Mouse (Mus musculus): ENCODE data around the gene Patl2. TPM values are rescaled to one million over a fixed set of nuclear protein-coding genes. Genes with fewer than 3 reads are reported as not detected.

The Patl2 gene
- total RNA-seq, 2 experiments from 2014 or later, result not detected

- no peak for DNase-seq (ENCODE audit: low spot score in 2 of 2)
Observed at GRCm38 (mm10) chr2:122180051-122180822, 5.8 kb downstream of the Patl2 start.

GRCm38 (mm10) chr2:122172188-122172587, 13.8 kb downstream of the Patl2 start:
- DNase-seq (ENCODE audit: low spot score in 2 of 2), result no peak

GRCm38 (mm10) chr2:122171292-122171691, 14.7 kb downstream of the Patl2 start:
- DNase-seq (ENCODE audit: low spot score in 2 of 2), result no peak

- no peak for DNase-seq (ENCODE audit: low spot score in 2 of 2)
Observed at GRCm38 (mm10) chr2:122164293-122164692, 21.7 kb downstream of the Patl2 start.

GRCm38 (mm10) chr2:122163430-122164195, 22.4 kb downstream of the Patl2 start:
- no peak for DNase-seq (ENCODE audit: low spot score in 2 of 2)

- no peak for DNase-seq (ENCODE audit: low spot score in 2 of 2)
Observed at GRCm38 (mm10) chr2:122162529-122162928, 23.5 kb downstream of the Patl2 start.

GRCm38 (mm10) chr2:122161542-122161941, 24.4 kb downstream of the Patl2 start:
- DNase-seq (ENCODE audit: low spot score in 2 of 2), result no peak

- peak; percentile 74 to 89 for DNase-seq (ENCODE audit: low spot score in 2 of 2)
Observed at GRCm38 (mm10) chr2:122160680-122161079, 25.3 kb downstream of the Patl2 start, which contains the start of gene Trim69. Gene Trim69 (plus strand): TSS chr2:122160700.

- DNase-seq (ENCODE audit: low spot score in 2 of 2), result no peak
Observed at GRCm38 (mm10) chr2:122159667-122160066, 26.3 kb downstream of the Patl2 start.

- DNase-seq (ENCODE audit: low spot score in 2 of 2), result no peak
Observed at GRCm38 (mm10) chr2:122158362-122158802, 27.6 kb downstream of the Patl2 start.

GRCm38 (mm10) chr2:122157561-122157960, 28.4 kb downstream of the Patl2 start:
- no peak for DNase-seq (ENCODE audit: low spot score in 2 of 2)

GRCm38 (mm10) chr2:122156051-122156700, 29.8 kb downstream of the Patl2 start:
- no peak for DNase-seq (ENCODE audit: low spot score in 2 of 2)

- no peak for DNase-seq (ENCODE audit: low spot score in 2 of 2)
Observed at GRCm38 (mm10) chr2:122155292-122155691, 30.7 kb downstream of the Patl2 start.

- no peak for DNase-seq (ENCODE audit: low spot score in 2 of 2)
Observed at GRCm38 (mm10) chr2:122154479-122154878, 31.5 kb downstream of the Patl2 start.

GRCm38 (mm10) chr2:122153681-122154365, 32.2 kb downstream of the Patl2 start:
- DNase-seq (ENCODE audit: low spot score in 2 of 2), result no peak

GRCm38 (mm10) chr2:122152850-122153249, 33.1 kb downstream of the Patl2 start:
- no peak for DNase-seq (ENCODE audit: low spot score in 2 of 2)

- DNase-seq (ENCODE audit: low spot score in 2 of 2), result no peak
Observed at GRCm38 (mm10) chr2:122151221-122151620, 34.8 kb downstream of the Patl2 start.

- no peak for DNase-seq (ENCODE audit: low spot score in 2 of 2)
Observed at GRCm38 (mm10) chr2:122149716-122150115, 36.3 kb downstream of the Patl2 start.

GRCm38 (mm10) chr2:122149316-122149715, 36.7 kb downstream of the Patl2 start:
- no peak for DNase-seq (ENCODE audit: low spot score in 2 of 2)

- peak in 1 of 2 experiments; percentile 55 for DNase-seq (ENCODE audit: low spot score in 2 of 2)
Observed at GRCm38 (mm10) chr2:122148242-122148917, 37.6 kb downstream of the Patl2 start.

All from gastrocnemius, postnatal 4 days (tissue).